1 mouse cellular context compared by ENCODE assay signal in genomic region chr11:96821956-96822355, GRCm38 (mm10).
TF ChIP-seq lines count a peak whose summit lies in the region.

No protein-coding gene starts in this region.

TF ChIP-seq in ES-E14, 5 proteins besides CTCF, POLR2A, EP300 and RAD21:
- TF ChIP-seq CHD2 (IDR thresholded peaks at IDR 0.05; ENCODE audit: low read depth, low read length), result no peak
- TF ChIP-seq HCFC1 (IDR thresholded peaks at IDR 0.05; ENCODE audit: borderline replicate concordance, insufficient read depth, low read length), result no peak
- no peak for TF ChIP-seq MAFK (IDR thresholded peaks at IDR 0.05; ENCODE audit: insufficient read depth, low read depth, low read length)
- no peak for TF ChIP-seq ZNF384 (IDR thresholded peaks at IDR 0.05; ENCODE audit: low read depth, low read length)
- TF ChIP-seq ZC3H11A (IDR thresholded peaks at IDR 0.05; ENCODE audit: borderline replicate concordance, low read depth, low read length), result no peak
